Mouse (Mus musculus): ENCODE results near the gene Spc25.

Gene Spc25

GRCm38 (mm10) chr2:69187990-69188389, 18.0 kb downstream of the Spc25 start:
- no peak for DNase-seq (ENCODE audit: low read depth, low spot score)

DNA sequence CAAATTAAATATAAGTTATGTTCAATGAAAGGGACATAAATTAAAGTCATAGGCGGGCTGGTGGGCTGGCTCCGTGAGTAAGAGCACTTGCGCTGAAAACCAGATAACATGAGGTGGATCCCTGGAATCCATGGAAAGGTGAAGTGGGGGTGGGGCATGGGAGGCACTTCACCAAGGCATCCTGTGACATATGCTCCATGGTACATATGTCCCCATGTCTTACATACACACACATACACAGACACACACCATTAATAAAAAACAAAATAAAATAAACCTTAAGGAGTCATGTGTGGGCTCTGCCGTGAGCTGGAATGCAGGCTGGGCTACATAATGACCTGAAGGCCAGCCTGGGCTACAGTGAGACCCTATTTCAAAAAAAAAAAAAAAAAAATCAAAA, 26.3 kb downstream of the Spc25 start:
- DNase-seq (ENCODE audit: low read depth, low spot score): no peak

GRCm38 (mm10) chr2:69175296-69175695, 30.7 kb downstream of the Spc25 start:
- DNase-seq (ENCODE audit: low read depth, low spot score): no peak

DNA sequence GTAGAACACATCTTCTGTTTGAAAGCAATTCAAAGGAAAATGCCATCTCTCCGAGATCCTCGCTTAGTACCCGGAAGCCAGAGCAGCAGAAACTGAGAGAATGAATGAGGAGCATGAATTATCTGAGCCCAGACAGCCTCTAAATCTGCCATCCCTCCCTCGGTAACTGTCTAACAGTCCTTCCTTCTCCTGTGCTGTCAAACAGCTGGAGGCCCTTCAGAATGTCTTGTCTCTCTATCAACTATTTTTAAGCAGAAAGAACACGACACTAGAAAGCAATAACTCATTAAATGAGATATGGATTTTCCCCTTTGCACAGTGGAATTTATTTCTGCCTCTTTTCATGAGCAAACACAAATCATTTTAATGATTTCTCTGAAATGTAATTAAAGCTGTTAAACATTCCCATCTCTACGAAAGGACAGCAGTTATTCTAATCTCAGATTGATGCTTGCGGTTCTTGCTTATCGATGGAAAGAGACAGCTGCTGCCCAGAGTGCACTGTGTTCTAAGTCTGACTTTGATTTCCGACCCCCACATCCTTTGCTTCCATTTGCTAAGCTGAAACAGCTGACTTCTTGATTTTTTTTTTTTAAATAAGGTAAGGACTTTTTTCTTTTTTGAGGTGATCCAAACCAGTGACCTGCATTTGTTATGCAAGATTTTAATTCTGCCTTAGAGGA, 35.5 kb downstream of the Spc25 start:
- DNase-seq (ENCODE audit: low read depth, low spot score): no peak

- no peak for DNase-seq (ENCODE audit: low read depth, low spot score)
Measured at GRCm38 (mm10) chr2:69158907-69159306, 47.1 kb downstream of the Spc25 start.

DNA sequence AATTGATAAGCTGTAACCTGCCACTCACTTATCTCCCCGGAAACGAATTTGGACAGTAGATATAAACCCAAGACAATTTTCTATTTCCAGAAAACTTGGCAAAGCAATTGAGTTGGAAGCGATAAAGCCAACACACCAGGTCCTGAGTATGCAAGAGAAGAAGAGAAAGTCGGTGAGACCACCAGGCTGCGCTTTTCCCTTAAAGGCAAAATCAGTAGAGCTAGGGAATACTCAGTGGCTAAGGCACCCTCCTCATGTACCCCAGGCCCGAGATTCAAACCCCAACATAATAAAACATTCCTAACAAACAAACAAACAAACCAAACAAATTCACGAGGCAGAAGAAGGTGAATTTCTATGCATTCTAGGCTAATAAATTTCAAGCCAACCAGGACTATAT, 49.7 kb downstream of the Spc25 start:
- no peak for DNase-seq (ENCODE audit: low read depth, low spot score)

DNA sequence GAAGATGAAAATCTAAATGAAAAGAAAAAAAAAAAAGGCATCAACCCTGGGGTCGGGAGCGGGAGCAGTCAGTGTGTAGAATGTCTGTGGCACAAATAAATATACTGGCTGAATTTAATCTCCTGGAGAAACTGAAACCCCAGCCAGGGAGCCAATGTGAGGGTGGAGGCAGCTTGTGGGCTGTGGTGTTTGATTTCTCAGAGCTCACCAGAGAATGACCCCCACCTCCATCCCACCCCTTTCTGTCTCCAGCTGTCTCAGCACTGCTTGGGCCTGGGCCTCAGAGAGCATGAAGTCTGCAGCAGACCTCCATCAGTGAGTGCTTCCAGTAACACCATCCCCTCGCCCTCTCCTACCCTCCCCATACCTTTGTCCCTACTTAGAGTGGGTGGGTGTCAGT, 50.1 kb downstream of the Spc25 start:
- no peak for DNase-seq (ENCODE audit: low read depth, low spot score)

DNA sequence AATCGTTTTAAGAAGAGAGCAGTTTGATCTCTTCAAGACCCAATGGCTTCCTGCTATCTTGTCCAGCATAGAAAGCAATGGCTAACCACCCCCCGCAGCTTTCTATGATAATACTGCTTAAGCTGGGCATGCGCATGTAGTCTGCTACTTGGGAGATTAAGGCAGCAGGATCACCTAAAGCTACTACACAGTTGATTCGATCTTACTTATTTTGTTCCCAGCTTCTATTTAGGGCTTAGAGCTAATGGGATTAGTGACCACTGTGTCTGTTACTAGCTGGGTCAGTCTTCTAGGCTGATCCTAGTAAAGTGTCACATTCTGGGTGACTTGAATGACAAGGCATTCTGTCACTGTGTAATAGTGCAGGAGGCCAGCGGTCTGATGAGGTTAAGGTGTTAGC, 55.2 kb downstream of the Spc25 start:
- DNase-seq (ENCODE audit: low read depth, low spot score): no peak

GRCm38 (mm10) chr2:69149154-69149553, 56.8 kb downstream of the Spc25 start:
- DNase-seq (ENCODE audit: low read depth, low spot score): no peak

DNA sequence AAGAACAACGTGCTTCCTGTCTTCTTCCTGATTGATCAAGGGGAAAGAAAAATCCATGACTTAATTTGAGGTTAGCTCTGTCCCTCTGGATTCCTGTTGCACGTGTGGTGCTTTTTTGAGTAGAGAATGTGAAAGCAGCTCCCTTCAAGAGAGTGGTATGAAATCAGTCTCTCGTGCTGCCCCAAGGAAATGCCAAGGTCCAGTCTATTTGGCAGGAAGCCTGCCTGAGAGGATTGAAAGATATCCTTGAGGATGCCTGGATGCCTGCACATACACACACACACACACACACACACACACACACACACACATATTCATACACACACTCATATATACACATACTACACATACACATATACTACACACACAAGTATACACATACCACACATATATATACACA, 57.3 kb downstream of the Spc25 start:
- no peak for DNase-seq (ENCODE audit: low read depth, low spot score)
